Mouse (Mus musculus) testis, postnatal 10 days (tissue): ENCODE measurements around the gene Osbpl3.

Source experiments
- DNase-seq: peaks from one replicate; pipeline ENCODE4 v3.0.0; 2021; ENCODE audit warnings: low spot score

The Osbpl3 gene

DNA sequence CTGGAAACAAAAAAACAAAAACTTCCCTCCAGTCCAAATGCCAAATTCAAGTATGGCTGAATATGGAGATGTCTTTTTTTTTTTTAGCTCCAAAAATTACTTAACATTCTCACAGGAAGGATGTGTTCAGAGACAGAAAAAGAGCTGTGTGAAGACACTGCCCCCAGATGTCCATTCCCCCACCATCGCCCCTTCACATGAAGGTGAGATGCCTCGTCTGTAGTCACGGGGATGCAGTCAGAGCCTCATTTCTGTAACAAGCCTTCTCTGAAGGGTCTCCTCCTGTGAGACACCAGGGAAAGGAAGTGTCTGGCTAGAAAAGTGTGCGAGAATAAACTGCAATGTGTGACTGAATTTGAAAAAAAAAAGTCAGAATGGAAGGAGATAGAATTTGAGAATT lies 53.1 kb downstream of the Osbpl3 start:
- DNase-seq: no peak

GRCm38 (mm10) chr6:50400234-50400633 lies 55.8 kb downstream of the Osbpl3 start:
- no peak for DNase-seq

DNA sequence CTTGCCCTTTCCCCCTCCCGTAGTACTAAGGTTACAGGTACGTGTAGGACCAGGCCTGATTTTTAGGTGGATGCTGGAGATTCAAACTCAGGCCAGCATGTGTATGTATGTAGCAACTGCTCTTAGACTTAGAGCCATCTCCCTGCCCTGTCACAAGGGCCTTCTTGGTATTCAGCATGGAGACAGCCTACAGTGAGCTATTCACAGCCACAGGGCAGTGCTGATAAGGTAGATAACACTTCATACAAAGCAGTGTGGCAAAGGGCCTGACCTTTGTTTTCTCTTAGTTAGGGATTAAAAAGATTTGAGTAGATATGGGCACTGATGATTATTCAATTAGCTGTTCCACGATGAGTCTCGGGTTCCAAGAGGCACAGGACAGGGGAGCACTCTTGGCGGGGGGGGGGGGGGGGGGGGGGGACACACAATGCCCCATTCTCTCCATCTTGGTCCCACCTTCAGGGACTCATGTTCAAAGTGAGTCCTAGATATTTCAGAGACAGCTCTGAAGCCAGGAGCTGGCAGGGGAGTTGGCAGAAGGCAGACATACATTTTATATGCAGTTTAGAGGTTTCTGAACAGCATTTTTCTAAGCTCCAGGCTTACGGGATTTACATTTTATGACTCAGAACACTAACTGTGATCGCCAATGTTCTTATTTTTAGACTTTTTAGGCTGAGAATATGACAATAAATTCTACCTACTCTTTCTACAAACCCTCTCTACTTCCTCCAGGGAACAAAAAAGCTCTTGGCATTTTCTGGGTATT lies 56.4 kb downstream of the Osbpl3 start:
- DNase-seq: no peak

DNA sequence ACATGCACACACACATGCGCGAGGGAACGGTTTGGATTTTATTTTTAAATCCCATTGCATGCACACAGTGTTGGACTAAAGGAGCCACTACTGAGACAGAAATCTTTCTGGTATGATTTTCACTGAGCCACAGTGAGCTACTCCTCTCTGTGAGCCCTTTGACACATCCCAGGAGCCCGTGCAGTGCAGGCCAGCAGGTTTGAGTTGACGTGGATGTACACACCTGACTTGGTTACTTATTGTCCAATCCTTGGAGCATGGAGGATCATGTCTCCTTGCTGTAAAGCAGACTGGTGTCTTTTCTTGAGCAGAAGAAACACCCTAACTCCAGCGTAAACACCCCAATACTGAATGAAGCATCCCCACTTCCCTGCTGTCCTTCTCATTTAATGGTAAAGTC lies 57.7 kb downstream of the Osbpl3 start:
- DNase-seq: no peak

DNA sequence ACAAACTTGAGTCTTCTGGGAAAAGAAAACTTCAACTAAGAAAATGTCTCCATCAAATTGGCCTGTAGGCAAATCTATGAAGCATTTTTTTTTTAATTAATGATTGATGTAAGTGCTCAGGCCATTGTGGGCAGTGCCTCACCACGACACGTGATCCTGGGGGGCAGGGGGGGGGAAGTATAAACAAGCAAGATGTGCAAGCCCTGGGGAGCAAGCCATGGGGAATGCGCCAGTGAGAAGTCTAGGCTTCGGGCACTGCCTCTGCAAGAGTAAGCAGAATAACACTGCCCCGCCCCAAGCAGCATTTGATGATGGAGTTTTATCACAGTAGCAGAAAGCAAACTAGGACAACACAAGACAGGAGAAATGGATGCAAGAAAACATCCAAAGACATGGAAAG lies 58.9 kb downstream of the Osbpl3 start:
- DNase-seq: no peak

DNA sequence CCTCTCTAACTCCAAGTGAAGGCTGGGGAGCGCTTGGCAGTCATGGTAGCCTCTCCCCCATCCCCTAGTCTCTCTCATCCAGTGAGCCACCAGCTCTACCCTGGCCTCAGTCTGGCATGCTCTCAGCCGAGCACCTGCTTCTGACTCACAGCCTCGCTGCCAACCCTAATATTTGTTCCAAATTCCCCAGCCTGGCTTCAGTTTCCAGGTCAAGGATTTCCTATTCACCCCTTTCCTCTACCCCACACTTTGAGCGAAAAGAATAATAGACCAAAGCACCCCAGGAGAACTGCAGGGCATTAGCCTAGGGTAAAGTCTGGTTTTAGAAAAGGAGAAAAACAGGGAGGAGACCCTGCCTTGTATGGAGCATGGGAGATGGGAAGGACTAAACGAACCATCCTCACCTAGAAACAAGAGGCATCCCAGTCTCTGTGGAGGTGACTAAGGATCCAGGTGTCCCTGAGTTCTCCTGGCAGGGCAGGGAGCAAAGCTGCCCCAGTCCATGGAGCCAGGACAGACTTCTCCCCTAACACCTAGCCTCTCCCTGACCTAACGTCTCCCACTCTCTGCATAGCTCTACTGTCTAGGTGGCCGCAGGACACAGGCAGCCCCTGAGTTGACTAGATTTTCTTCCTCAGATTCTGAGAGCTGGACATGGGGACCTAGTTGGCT lies 60.2 kb downstream of the Osbpl3 start:
- no peak for DNase-seq

DNA sequence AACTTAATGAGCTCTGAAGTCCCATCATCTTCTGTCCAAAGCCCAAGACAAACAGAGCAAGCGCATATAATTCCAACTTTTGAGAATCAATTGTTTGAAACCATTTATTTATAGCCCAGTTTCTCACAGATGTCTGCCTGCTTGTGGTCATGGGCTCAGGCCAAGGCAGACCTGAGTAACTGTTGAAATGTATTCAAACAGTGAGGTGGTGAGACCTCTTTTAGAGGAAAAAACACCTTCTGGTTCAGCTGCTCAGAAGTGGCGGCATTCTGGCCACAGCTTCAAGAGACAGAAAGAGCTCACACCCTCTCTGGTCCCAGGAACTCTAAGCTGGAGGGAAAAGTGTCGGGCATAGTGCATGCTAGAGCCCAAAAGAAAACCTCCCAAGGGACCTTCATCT lies 61.6 kb downstream of the Osbpl3 start:
- DNase-seq: no peak

DNA sequence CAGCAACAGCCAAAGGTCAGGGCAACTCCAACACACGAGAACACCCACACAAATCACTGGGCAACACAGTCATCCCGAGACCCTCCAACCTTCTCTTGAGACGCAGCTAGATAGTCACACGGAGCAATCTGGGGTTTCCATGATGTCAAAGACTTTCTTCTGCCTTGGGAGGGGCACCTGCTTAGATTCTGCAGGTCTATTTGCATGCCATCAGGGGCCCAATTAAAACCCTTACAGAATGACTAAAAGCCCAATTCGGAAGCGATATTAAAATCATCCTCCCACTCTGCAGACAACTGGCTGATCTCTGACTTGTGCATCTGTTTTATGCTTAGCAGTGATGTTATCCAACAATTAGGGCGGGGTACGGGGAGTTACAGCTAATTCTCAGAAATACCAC lies 62.0 kb downstream of the Osbpl3 start:
- DNase-seq: no peak

- DNase-seq: no peak
Measured at GRCm38 (mm10) chr6:50391951-50392350, 64.0 kb downstream of the Osbpl3 start.

- DNase-seq: no peak
Measured at GRCm38 (mm10) chr6:50390313-50390712, 65.7 kb downstream of the Osbpl3 start.

DNA sequence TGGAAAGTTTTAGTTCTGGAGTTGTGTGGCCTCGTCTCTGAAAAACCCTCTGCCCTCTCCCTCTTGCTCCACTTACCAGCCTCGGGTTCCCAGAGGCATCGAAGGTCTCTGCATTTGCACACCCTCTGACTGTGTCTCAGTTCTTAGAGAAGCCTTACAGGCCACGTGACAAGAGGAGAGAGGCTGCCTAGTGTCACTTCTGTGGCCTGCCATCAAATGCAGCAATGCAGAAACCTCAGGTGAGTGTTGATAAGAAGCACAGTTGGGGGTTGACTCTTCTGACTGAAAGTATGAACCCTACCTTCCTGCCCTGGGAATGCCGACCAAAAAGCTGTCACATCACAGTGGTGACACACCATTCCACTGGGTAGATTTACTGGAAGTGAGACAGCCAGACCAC lies 68.4 kb downstream of the Osbpl3 start:
- DNase-seq: no peak

GRCm38 (mm10) chr6:50386497-50386896 lies 69.5 kb downstream of the Osbpl3 start:
- no peak for DNase-seq

DNA sequence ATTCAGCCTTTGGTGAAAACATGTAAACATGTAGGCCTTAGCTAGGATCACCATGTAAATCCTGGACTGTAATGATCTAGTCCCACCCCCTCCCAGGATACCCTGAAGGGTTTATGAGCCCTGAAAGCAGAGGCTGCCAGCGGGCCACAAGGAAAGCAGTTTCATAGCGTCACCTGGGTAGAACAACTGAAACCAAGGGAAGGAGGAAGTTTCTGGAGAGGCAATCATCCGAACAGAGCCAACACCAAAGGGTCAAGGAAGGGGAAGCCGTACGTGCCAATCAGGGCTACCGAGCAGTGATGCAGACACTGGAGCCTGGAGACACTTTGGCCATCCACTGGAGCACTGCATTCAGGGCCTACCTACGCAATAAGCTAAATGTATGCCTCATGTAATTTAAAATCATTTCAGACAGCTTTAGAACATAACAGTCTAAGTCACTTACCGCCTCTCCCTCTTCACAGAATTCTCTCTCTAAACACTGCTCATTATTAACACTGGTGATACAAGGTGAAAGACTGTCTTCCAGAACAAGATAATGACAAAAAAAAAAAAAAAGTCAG lies 70.5 kb downstream of the Osbpl3 start:
- DNase-seq: no peak

- DNase-seq: no peak
Measured at GRCm38 (mm10) chr6:50382711-50383110, 73.3 kb downstream of the Osbpl3 start.

GRCm38 (mm10) chr6:50382196-50382595 lies 73.8 kb downstream of the Osbpl3 start:
- no peak for DNase-seq

DNA sequence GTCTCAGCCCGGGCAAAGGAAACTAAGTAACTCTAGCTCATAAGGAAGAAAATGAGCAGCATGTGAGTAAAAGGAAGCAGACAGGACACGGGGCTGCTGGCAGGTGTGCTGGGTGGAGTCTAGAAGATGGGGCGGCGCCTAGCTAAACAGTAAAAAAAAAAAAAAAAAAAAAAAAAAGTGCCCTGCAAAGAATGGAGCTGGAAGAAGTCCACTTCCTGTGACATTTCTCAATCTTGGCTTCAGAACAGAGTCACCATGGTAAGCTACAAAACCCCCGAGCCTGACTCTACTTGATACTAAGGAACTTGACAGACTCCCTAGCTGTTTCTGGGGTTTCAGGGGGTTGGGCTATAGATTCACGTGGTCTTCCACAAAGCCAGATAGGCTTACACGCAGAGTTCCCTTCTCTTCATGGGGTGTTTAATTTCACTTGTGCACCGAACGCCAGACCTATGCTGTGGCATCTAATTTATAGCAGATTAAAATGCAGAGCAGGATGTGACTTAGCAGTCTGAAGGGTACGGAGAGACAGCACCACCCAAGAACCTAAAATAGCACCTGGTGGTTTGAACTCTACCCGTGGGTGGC lies 74.4 kb downstream of the Osbpl3 start:
- no peak for DNase-seq

- DNase-seq: no peak
Measured at GRCm38 (mm10) chr6:50379740-50380139, 76.3 kb downstream of the Osbpl3 start.

- DNase-seq: no peak
Measured at GRCm38 (mm10) chr6:50379136-50379535, 76.9 kb downstream of the Osbpl3 start.

DNA sequence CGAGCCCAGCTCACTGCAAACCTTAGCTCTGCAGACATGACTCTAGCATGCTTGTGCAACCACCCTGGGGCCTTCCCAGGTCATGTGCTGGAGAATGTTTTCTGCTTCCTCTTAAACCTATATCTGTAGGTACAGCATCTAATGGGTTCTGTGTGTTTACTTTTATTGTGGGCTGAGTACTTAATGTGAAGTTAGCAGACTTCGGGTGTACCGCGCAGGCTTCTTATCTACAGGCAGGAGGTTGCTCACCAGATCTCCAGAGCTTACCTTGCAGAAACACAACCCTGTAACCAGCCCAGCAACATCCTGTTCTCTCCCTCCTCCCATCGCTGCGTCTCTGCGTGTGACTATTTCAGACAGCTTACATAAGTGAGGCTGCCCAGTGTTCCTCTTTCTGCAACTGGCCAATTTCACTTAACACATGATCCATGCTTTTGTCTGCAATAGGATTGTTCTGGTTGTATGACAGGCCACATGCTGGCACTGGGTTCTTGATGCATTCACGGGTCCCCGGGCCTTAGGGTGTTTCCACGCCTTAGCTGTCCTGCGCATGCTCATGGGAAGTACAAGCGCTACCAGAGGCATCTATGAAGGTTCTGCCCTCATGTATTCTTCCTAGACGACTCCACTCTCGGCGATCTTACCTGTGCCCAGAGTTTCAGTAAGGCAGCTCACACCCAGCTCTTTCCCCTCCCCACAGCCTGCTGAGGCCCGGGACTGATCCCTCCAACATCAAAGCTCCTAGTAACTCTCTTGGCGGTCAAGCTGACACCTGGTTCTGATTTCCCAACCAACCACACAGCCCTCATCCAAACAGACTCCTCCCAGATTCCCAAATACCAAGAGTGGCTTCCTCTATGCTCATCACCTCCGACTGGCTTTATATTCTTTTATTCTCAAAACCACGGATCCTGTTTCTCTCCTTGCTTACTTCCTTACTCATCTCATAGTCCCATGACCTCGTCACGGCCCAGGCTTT lies 78.0 kb downstream of the Osbpl3 start:
- DNase-seq: no peak

DNA sequence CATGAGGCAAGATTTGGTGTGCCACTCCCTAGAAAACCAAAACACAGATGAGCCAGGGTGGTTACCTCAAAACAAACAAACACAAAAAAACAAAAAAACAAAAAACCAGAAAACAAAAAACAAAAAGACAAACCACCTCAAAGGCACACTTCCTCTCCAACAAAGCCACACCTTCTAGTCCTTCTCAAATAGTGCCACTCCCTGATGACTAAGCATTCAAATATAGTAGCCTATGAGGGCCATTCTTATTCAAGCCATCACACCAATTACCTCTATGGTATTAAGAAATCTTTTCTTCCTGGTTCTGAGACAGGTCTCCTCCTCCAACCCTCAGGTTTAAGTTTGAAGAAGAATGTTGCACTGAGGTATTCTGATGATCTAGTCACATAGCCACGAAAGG lies 79.3 kb downstream of the Osbpl3 start:
- no peak for DNase-seq

DNA sequence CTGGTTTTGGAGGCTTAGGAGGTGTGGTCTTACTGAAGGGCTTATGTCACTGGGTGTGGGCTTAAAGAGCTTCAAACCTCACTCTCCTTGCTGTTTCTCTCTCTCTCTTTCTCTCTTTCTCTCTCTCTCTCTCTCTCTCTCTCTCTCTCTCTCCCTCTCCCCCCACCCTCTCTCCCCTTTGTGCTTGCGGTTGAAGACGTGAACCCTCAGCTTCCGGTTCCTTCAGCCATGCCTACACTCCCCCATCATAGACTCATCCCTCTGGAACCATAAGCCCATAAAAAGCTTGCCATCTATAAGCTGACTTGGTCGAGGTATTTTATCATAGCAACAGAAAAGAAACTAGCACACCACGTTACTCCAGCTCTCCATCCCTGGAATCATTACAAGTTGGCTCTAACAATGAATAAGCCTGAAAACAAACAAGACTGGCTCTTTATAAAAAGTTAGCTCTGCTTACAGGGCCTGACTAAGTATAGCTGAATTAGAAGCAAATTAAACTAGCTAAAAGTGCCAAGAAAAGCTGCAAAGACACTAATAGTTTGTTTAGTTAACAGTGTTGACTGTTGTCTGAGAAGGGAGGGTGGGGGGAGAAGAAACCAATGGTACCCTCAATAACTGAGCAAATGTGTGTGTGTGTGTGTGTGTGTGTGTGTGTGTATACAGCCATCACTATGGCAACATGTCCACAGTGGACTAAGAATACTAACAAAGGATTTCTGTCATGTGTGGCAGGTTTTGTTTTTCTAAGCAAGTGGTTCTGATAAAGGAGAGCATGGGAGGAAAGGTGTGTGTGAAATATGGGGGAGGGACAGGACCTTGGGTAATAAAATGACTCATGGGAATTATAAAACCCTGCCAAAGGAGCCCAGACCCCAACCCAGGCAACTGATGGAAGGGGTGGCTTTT lies 83.2 kb downstream of the Osbpl3 start:
- no peak for DNase-seq
